Mouse (Mus musculus) thymus, postnatal 4 days (tissue): ENCODE data around the gene Fanci.
A peak's percentile ranks its signal among the peaks of the same experiment; 100 is the strongest.

Source experiments
- DNase-seq: peaks from one replicate; pipeline ENCODE4 v3.0.0; 2021

The Fanci gene

GRCm38 (mm10) chr7:79391883-79392649 lies at the start of gene Fanci:
Fanci (plus strand) TSS chr7:79391929.
- DNase-seq: peak; percentile 99

GRCm38 (mm10) chr7:79345902-79346301 lies 45.8 kb upstream of the Fanci start:
- DNase-seq: peak; percentile 83

GRCm38 (mm10) chr7:79346555-79347075 lies 45.1 kb upstream of the Fanci start:
- DNase-seq: no peak

- DNase-seq: no peak
These were observed 44.5 kb upstream of the Fanci start for GRCm38 (mm10) chr7:79347108-79347813.

GRCm38 (mm10) chr7:79348816-79349215 lies 42.9 kb upstream of the Fanci start:
- DNase-seq: no peak

- DNase-seq: peak; percentile 82
These were observed 41.9 kb upstream of the Fanci start for GRCm38 (mm10) chr7:79349738-79350386.

GRCm38 (mm10) chr7:79358350-79359182 lies 33.2 kb upstream of the Fanci start:
- DNase-seq: peak; percentile 74

- no peak for DNase-seq
These were observed 32.6 kb upstream of the Fanci start for GRCm38 (mm10) chr7:79359183-79359435.

GRCm38 (mm10) chr7:79360056-79360455 lies 31.7 kb upstream of the Fanci start:
- DNase-seq: no peak

GRCm38 (mm10) chr7:79362208-79362607 lies 29.5 kb upstream of the Fanci start:
- DNase-seq: peak; percentile 54

- DNase-seq: peak; percentile 29
These were observed 28.9 kb upstream of the Fanci start for GRCm38 (mm10) chr7:79362830-79363229.

- peak; percentile 71 for DNase-seq
These were observed 28.2 kb upstream of the Fanci start for GRCm38 (mm10) chr7:79363370-79364043.

- DNase-seq: no peak
These were observed 23.1 kb upstream of the Fanci start for GRCm38 (mm10) chr7:79368664-79369063.

- DNase-seq: no peak
These were observed 22.3 kb upstream of the Fanci start for GRCm38 (mm10) chr7:79369416-79369815.

GRCm38 (mm10) chr7:79371321-79371879 lies 20.3 kb upstream of the Fanci start:
- DNase-seq: peak; percentile 94

GRCm38 (mm10) chr7:79374017-79374416 lies 17.7 kb upstream of the Fanci start:
- no peak for DNase-seq

- no peak for DNase-seq
These were observed 16.1 kb upstream of the Fanci start for GRCm38 (mm10) chr7:79375594-79375993.

GRCm38 (mm10) chr7:79376516-79377275 lies 15.0 kb upstream of the Fanci start:
- no peak for DNase-seq

GRCm38 (mm10) chr7:79386422-79387133 lies 5.2 kb upstream of the Fanci start, which contains the start of gene Rlbp1:
Rlbp1 (minus strand) TSS chr7:79387048.
- no peak for DNase-seq

- DNase-seq: no peak
These were observed 4.6 kb upstream of the Fanci start for GRCm38 (mm10) chr7:79387140-79387539.
